Mouse (Mus musculus) CH12.LX (cell line): ENCODE data around the gene Esyt3. TPM values are rescaled to one million over a fixed set of nuclear protein-coding genes. Genes with fewer than 3 reads are reported as not detected.

Experiments used
- DNase-seq: peaks from one replicate; pipeline ENCODE4 v3.0.0-alpha.2; 2013; ENCODE audit errors: extremely low read depth
- H3K27ac ChIP-seq: 2 replicates; pipeline ENCODE4 v1.5.1; 2012; ENCODE audit warnings: low read depth, mild to moderate bottlenecking, control low read depth, moderate library complexity; ENCODE audit not compliant: insufficient read depth
- H3K27me3 ChIP-seq: replicated peaks from 2 replicates; pipeline ENCODE3; 2012; ENCODE audit warnings: inconsistent platforms
- H3K36me3 ChIP-seq, 2 experiments: replicated peaks in 1 of 2; 2 replicates each; pipeline versions ENCODE3 to v1.6.1; 2012; ENCODE audit warnings: inconsistent platforms in 1 of 2, low read length in 1 of 2, mild to moderate bottlenecking in 1 of 2, mixed read lengths in 1 of 2, moderate library complexity in 1 of 2; ENCODE audit not compliant: control insufficient read depth in 1 of 2, insufficient read depth in 1 of 2
- H3K4me1 ChIP-seq, 2 experiments: 2 replicates each; pipeline ENCODE4 v1.6.1; 2012; ENCODE audit warnings: inconsistent platforms in 1 of 2, moderate library complexity in 1 of 2; ENCODE audit not compliant: insufficient read depth in 2 of 2, control insufficient read depth in 1 of 2
- H3K4me2 ChIP-seq: 2 replicates; pipeline ENCODE4 v1.6.1; 2012; ENCODE audit warnings: low read depth, mild to moderate bottlenecking, control low read depth; ENCODE audit not compliant: poor library complexity, insufficient read depth, severe bottlenecking
- H3K4me3 ChIP-seq, 3 experiments: fragments of 150-350 bp in 1 of 3; sonication (generic) in 1 of 3; replicated peaks in 1 of 3; 2 replicates each; pipeline versions ENCODE3 to v1.5.1; 2011 to 2012; ENCODE audit warnings: low read depth in 2 of 3, low read length in 2 of 3, mild to moderate bottlenecking in 2 of 3, moderate library complexity in 2 of 3, control low read depth in 1 of 3, improper control_type of control experiment in 1 of 3, inconsistent platforms in 1 of 3, mixed read lengths in 1 of 3; ENCODE audit not compliant: poor library complexity in 1 of 3
- H3K79me2 ChIP-seq: replicated peaks from 2 replicates; pipeline ENCODE4 v1.6.1; 2012; ENCODE audit warnings: mild to moderate bottlenecking, moderate library complexity; ENCODE audit not compliant: control insufficient read depth, poor library complexity, insufficient read depth, severe bottlenecking; ENCODE audit errors: extremely low read depth
- H3K9ac ChIP-seq: 2 replicates; pipeline ENCODE4 v1.6.1; 2012; ENCODE audit warnings: low read depth, mild to moderate bottlenecking, control low read depth, moderate library complexity; ENCODE audit not compliant: insufficient read depth
- H3K9me3 ChIP-seq: replicated peaks from 2 replicates; pipeline ENCODE3; 2012; ENCODE audit warnings: low read length, inconsistent platforms, mixed read lengths
- BHLHE40 ChIP-seq: IDR thresholded peaks from 2 replicates; pipeline ENCODE4 v1.6.1; 2011; ENCODE audit warnings: mild to moderate bottlenecking, low read depth, low read length, improper control_type of control experiment
- CHD2 ChIP-seq: IDR thresholded peaks from 2 replicates; pipeline ENCODE4 v1.6.1; 2011; ENCODE audit warnings: low read length, improper control_type of control experiment
- CTCF ChIP-seq, 2 experiments: IDR thresholded peaks in 1 of 2; conservative IDR thresholded peaks in 1 of 2; 2 replicates each; pipeline ENCODE4 v1.5.1; 2011 to 2012; ENCODE audit warnings: low read depth in 2 of 2, low read length in 2 of 2, improper control_type of control experiment in 1 of 2, inconsistent platforms in 1 of 2, mild to moderate bottlenecking in 1 of 2, moderate library complexity in 1 of 2
- E2F4 ChIP-seq: IDR thresholded peaks from 2 replicates; pipeline ENCODE4 v1.6.1; 2011; ENCODE audit warnings: low read depth, low read length, improper control_type of control experiment; ENCODE audit not compliant: insufficient replicate concordance
- EP300 ChIP-seq: IDR thresholded peaks from 2 replicates; pipeline ENCODE4 v1.6.1; 2011; ENCODE audit warnings: low read length, improper control_type of control experiment
- ETS1 ChIP-seq: conservative IDR thresholded peaks from 2 replicates; pipeline ENCODE4 v1.6.1; 2012; ENCODE audit warnings: low read depth, mild to moderate bottlenecking, inconsistent platforms, low read length, improper control_type of control experiment, moderate library complexity
- GABPA ChIP-seq: IDR thresholded peaks from 2 replicates; pipeline ENCODE4 v1.6.1; 2012; ENCODE audit warnings: low read depth, low read length, improper control_type of control experiment, inconsistent platforms; ENCODE audit not compliant: insufficient replicate concordance
- HCFC1 ChIP-seq: IDR thresholded peaks from 2 replicates; pipeline ENCODE4 v1.6.1; 2012; ENCODE audit warnings: low read depth, mild to moderate bottlenecking, inconsistent platforms, low read length, improper control_type of control experiment
- IRF4 ChIP-seq: IDR thresholded peaks from 2 replicates; pipeline ENCODE4 v1.6.1; 2014; ENCODE audit warnings: low read depth, mild to moderate bottlenecking, inconsistent platforms, low read length, improper control_type of control experiment
- JUN ChIP-seq: IDR thresholded peaks from 2 replicates; pipeline ENCODE4 v1.6.1; 2011; ENCODE audit warnings: low read depth, mild to moderate bottlenecking, low read length, improper control_type of control experiment, moderate library complexity; ENCODE audit not compliant: insufficient read depth
- JUND ChIP-seq: conservative IDR thresholded peaks from 2 replicates; pipeline ENCODE4 v1.6.1; 2011; ENCODE audit warnings: low read depth, low read length, improper control_type of control experiment
- KAT2A ChIP-seq: IDR thresholded peaks from 2 replicates; pipeline ENCODE4 v1.6.1; 2012; ENCODE audit warnings: low read length, improper control_type of control experiment, inconsistent platforms; ENCODE audit not compliant: insufficient replicate concordance
- MAFK ChIP-seq: IDR thresholded peaks from 2 replicates; pipeline ENCODE4 v1.6.1; 2011; ENCODE audit warnings: low read length, improper control_type of control experiment; ENCODE audit not compliant: insufficient replicate concordance
- MAX ChIP-seq: IDR thresholded peaks from 2 replicates; pipeline ENCODE4 v1.6.1; 2011; ENCODE audit warnings: low read length, improper control_type of control experiment
- MAZ ChIP-seq: IDR thresholded peaks from 2 replicates; pipeline ENCODE4 v1.6.1; 2012; ENCODE audit warnings: low read depth, mild to moderate bottlenecking, inconsistent platforms, low read length, improper control_type of control experiment, moderate library complexity
- MEF2A ChIP-seq: IDR thresholded peaks from 2 replicates; pipeline ENCODE4 v1.6.1; 2014; ENCODE audit warnings: low read depth, mild to moderate bottlenecking, inconsistent platforms, low read length, improper control_type of control experiment, borderline replicate concordance
- MXI1 ChIP-seq: IDR thresholded peaks from 2 replicates; pipeline ENCODE4 v1.6.1; 2011; ENCODE audit warnings: mild to moderate bottlenecking, low read depth, low read length, improper control_type of control experiment
- MYC ChIP-seq: IDR thresholded peaks from 2 replicates; pipeline ENCODE4 v1.6.1; 2011; ENCODE audit warnings: low read depth, mild to moderate bottlenecking, improper control_type of control experiment, low read length
- NELFE ChIP-seq: IDR thresholded peaks from 2 replicates; pipeline ENCODE4 v1.6.1; 2011; ENCODE audit warnings: low read depth, low read length, improper control_type of control experiment
- POLR2AphosphoS2 ChIP-seq: IDR thresholded peaks from 2 replicates; pipeline ENCODE4 v1.6.1; 2011; ENCODE audit warnings: low read depth, low read length, improper control_type of control experiment
- RAD21 ChIP-seq: IDR thresholded peaks from 2 replicates; pipeline ENCODE4 v1.6.1; 2011; ENCODE audit warnings: low read depth, mild to moderate bottlenecking, low read length, improper control_type of control experiment, moderate library complexity
- RCOR1 ChIP-seq: conservative IDR thresholded peaks from 2 replicates; pipeline ENCODE4 v1.6.1; 2012; ENCODE audit warnings: low read depth, mild to moderate bottlenecking, inconsistent platforms, low read length, improper control_type of control experiment
- SIN3A ChIP-seq: IDR thresholded peaks from 2 replicates; pipeline ENCODE4 v1.6.1; 2012; ENCODE audit warnings: low read length, improper control_type of control experiment, inconsistent platforms
- SMC3 ChIP-seq: IDR thresholded peaks from 2 replicates; pipeline ENCODE4 v1.6.1; 2011; ENCODE audit warnings: low read depth, low read length, improper control_type of control experiment
- TBP ChIP-seq: conservative IDR thresholded peaks from 2 replicates; pipeline ENCODE4 v1.6.1; 2011; ENCODE audit warnings: low read depth, low read length, improper control_type of control experiment
- TCF12 ChIP-seq: IDR thresholded peaks from 2 replicates; pipeline ENCODE4 v1.6.1; 2014; ENCODE audit warnings: low read depth, mild to moderate bottlenecking, inconsistent platforms, low read length, improper control_type of control experiment
- USF1 ChIP-seq: IDR thresholded peaks from 2 replicates; pipeline ENCODE4 v1.6.1; 2014; ENCODE audit warnings: low read depth, mild to moderate bottlenecking, inconsistent platforms, low read length, improper control_type of control experiment
- USF2 ChIP-seq: conservative IDR thresholded peaks from 2 replicates; pipeline ENCODE4 v1.6.1; 2011; ENCODE audit warnings: low read depth, low read length, improper control_type of control experiment
- ZC3H11A ChIP-seq: IDR thresholded peaks from 2 replicates; pipeline ENCODE4 v1.6.1; 2012; ENCODE audit warnings: low read depth, mild to moderate bottlenecking, inconsistent platforms, low read length, improper control_type of control experiment
- ZKSCAN1 ChIP-seq: IDR thresholded peaks from 2 replicates; pipeline ENCODE4 v1.6.1; 2012; ENCODE audit warnings: low read depth, inconsistent platforms, low read length, improper control_type of control experiment, borderline replicate concordance
- ZMIZ1 ChIP-seq: IDR thresholded peaks from 2 replicates; pipeline ENCODE4 v1.6.1; 2012; ENCODE audit warnings: low read depth, mild to moderate bottlenecking, inconsistent platforms, low read length, improper control_type of control experiment
- ZNF384 ChIP-seq: IDR thresholded peaks from 2 replicates; pipeline ENCODE4 v1.6.1; 2012; ENCODE audit warnings: low read depth, low read length, improper control_type of control experiment, inconsistent platforms
- dilution Hi-C: fragments of 300-500 bp; cut with MboI; formaldehyde crosslinking; loops from 2 replicates; pipeline ENCODE4 v1.14.3; 2020; ENCODE audit warnings: low sequenced_read_pairs; ENCODE audit not compliant: extremely low pct_unique_long_range_greater_than_20kb, extremely low pct_ligation_motif_present
- in situ Hi-C: fragments of 300-500 bp; cut with MboI; formaldehyde crosslinking; loops from 3 replicates; pipeline ENCODE4 v1.14.3; 2019; ENCODE audit warnings: low sequenced_read_pairs, low pct_ligation_motif_present, low pct_unique_long_range_greater_than_20kb, mixed read lengths
- polyA plus RNA-seq: library from polyadenylated mRNA; unstranded; fragments of >175 nt; gene quantifications from 2 replicates; pipeline ENCODE4 v1.2.1, GENCODE M21; 2012; ENCODE audit warnings: low read depth; ENCODE audit not compliant: insufficient read length
- total RNA-seq, 2 experiments: library from RNA; depleted of rRNA; stranded (reverse); fragments of 300-350 nt in 1 of 2; fragments of >200 nt in 1 of 2; gene quantifications; 2 replicates each; pipeline ENCODE4 v1.2.3; 2012 to 2014

Esyt3 gene
- total and polyA plus RNA-seq, 3 experiments = not detected

DNA sequence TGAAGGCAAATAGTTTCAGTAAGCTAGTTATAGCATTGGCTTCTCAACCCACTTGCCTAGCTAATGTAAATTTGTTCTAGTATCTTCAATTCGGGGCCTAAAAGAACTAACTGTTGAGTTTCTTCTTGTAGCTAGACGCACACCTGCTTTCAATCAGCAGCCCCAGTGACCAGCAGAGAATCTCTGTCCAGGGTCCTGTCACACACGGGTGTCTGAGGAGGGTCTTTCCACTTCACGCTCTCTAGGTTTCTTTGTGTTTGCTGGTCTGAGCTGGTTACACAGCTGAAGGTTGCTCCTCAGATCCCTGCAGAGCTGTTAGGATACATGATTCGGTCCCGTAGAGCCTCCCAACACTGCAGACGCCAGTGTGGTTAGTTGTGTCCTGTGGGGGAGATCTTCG is 4.7 kb upstream of the Esyt3 start:
- TF ChIP-seq SMC3 (no peak), BHLHE40 (no peak), TBP (no peak), JUN (no peak), MAFK (no peak), MAX (no peak), E2F4 (no peak), CHD2 (no peak), RAD21 (no peak), HCFC1 (no peak), RCOR1 (no peak), CTCF (conservative IDR thresholded peaks at IDR 0.05 in 1 of 2, IDR thresholded peaks at IDR 0.05 in 1 of 2; ENCODE audit: low read depth in 2 of 2, low read length in 2 of 2) (no peak), USF1 (no peak), ZNF384 (no peak), SIN3A (no peak), MXI1 (no peak), TCF12 (no peak), POLR2AphosphoS2 (no peak)
- Histone ChIP-seq H3K4me2 (no peak overlapping the region), H3K4me3 (no peak overlapping the region), H3K36me3 (no peaks in the 10 kb centered on the region), H3K27me3 (no peaks in the 10 kb centered on the region), H3K79me2 (no peaks in the 10 kb centered on the region), H3K27ac (no peak overlapping the region), H3K9me3 (no peaks in the 10 kb centered on the region), H3K4me1 (peaks cover 4 to 10% of the 10 kb centered on the region in 2 experiments), H3K9ac (no peak overlapping the region)
- dilution Hi-C loops = no loop called here
- in situ Hi-C loops = no loop called here
- no peak for DNase-seq

GRCm38 (mm10) chr9:99361946-99362345 is 3.6 kb upstream of the Esyt3 start:
- H3K9me3 ChIP-seq = no peaks in the 10 kb centered on the region
- in situ Hi-C loops = no loop called here
- no peaks in the 10 kb centered on the region for H3K27me3 ChIP-seq
- peaks cover 4 to 10% of the 10 kb centered on the region in 2 experiments for H3K4me1 ChIP-seq
- TF ChIP-seq IRF4 (no peak), ETS1 (no peak), MEF2A (no peak), MYC (no peak), ZMIZ1 (no peak), EP300 (no peak), HCFC1 (no peak), ZC3H11A (no peak), USF2 (no peak), JUN (no peak), USF1 (no peak), MAZ (no peak), CHD2 (no peak), NELFE (no peak), ZKSCAN1 (no peak), MAX (no peak), GABPA (no peak), JUND (no peak), TCF12 (no peak), KAT2A (no peak)
- H3K27ac ChIP-seq = no peak overlapping the region
- H3K36me3 ChIP-seq = no peaks in the 10 kb centered on the region
- dilution Hi-C loops = no loop called here
- H3K79me2 ChIP-seq = no peaks in the 10 kb centered on the region
- no peak overlapping the region for H3K4me2 ChIP-seq
- no peak overlapping the region for H3K9ac ChIP-seq
- no peak for DNase-seq
- H3K4me3 ChIP-seq = no peak overlapping the region
